Mouse (Mus musculus): ENCODE measurements around the gene Brat1.

The Brat1 gene

DNA sequence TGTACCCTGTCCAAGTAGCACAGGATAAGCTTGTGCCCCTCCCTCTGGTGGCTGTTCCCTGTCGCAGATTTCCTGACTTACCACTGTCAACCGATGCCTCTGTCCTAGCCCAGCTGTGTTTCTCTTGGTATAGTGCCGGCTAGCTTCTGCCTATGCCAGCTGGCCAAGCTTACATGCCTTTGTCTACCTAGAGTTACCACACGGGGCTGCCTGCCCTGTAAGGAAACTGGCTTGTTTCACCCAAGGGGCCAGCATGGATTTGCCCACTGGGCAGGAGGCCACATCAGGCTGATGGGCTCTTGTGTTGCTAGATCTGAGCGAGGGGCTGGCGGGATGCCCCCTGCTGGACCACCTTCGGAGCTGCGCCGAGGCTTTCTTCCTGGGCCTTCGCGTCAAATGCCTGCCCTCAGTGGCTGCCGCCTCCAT, 38.9 kb downstream of the Brat1 start:
- DNase-seq (ENCODE audit: low read depth, low spot score) = no peak

DNA sequence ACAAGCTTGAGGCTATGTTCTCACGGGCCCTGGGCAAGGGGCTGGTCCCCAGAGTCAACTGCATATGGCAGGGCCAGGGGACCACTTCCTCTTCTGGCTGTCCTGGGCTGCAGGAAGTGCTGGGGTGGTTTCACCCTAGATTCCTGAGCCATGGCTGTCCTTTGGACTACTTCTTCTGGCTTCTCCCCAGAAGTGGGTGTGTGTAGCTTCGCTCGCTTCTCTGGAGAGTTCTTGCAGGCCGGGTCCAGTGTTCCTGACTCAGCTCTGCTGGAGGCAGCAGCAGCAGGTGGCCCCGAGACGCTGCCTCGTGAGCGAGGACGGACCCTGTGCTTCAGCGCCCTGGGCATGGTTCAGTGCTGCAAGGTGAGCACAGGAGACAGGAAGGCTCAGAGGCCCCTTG, 43.6 kb downstream of the Brat1 start:
- DNase-seq (ENCODE audit: low read depth, low spot score) = no peak

DNA sequence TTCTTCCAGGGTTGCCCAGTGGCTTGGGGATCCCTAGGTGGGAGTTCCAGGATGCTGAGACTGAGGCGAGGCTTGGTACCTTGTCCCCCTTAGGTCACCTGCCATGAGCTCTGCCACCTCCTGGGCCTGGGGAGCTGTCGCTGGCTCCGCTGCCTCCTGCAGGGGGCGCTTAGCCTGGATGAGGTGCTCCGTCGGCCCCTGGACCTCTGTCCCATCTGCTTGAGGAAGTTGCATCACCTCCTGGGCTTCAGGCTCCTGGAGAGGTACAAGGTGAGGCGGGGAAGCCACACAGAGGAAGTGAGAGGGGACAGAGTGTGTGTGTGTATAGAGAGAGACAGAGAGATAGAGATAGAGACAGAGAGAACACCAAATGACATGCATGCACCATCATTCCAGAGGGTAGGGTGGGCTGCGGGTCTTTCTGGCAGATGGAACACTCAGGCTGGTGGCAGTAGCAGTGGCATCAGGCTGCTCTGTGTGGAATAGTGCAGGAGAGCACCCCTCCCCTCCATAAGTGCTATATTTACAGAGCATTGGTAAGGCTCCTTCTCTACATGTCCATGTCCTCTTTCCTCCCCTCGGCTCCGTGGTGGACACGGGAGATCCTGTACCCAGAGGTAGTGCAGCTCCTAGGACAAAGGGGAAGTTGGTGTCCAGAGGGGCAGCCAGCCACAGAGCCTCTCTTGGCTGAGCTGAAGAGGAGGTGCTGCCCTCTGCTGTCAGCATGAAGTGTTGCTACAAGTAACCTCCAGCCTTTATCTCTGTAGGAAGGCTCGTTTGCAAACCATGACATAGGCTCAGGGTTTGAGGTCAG, 44.5 kb downstream of the Brat1 start:
- DNase-seq (ENCODE audit: low read depth, low spot score) = peak; percentile 81

DNA sequence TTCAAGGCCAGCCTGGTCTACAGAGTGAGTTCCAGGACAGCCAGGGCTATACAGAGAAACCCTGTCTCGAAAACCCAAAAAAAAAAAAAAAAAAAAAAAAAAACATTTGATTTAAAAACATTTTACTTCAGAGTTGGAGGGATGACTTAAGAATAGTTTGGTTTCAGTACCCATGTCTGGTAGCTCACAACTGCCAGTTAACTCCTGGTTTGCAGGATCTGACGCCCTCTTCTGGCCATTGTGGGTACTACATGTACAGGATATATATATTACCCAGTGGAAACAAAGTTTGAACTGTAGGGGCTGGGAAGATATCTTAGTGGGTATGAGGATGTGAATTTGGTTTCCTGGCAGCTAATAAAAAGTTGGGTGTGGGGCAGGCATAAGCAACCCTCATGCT, 46.1 kb downstream of the Brat1 start:
- DNase-seq (ENCODE audit: low read depth, low spot score) = peak; percentile 25

DNA sequence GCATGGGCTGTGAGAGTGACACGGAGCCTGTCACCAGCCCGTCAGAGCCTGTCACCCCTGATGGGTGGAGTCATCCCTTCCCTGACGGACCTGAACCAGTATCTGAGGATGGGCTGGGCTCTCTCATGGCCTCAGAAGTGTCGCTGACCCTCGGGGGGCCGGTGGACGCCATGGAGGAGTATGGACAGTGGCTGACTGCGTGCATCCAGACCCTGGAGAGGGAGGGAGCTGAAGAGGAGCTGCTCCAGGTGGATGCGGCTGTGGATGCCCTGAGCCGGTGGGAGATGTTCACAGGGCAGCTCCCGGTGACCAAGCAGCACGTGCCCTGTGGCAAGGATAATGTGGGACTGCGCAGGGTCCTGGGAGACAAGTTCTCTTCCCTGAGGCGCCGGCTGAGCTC, 47.2 kb downstream of the Brat1 start:
- no peak for DNase-seq (ENCODE audit: low read depth, low spot score)

DNA sequence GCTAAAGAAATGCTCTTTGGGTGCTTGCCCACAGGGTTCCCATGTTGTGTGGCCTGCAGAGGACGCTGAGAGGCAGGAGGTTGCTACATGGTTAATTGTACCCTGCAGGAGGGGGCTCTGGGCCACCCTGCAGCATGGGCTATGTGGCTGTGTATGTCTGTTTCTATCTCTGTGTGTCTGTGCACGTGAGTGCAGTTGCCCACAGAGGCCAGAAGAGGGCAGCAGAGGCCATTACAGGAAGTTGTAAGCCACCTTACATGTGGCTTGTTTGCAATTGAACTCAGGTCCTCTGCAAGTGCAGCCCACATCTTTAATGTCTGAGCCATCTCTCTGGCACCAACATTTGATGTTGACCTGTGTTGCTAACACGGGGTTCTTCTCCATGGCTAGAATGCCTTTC, 47.8 kb downstream of the Brat1 start:
- DNase-seq (ENCODE audit: low read depth, low spot score) = no peak

DNA sequence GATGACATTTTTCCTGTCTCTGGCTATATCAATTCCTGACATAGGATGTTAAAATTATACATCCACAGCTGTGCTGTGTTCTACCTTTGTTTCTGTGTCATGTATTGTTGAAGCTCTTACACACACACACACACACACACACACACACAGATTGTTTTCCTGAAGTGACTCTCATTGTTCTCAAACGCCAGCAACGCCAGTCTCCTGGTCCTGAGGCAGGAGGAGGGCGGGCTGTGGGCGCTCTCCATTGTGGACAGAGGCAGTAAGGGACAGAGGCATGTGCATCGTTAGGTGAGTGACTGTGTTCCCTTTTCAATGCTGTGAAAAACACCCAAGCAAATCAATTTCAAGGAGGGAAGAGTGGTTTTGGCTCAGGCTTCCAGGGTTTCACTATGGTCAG, 48.4 kb downstream of the Brat1 start:
- DNase-seq (ENCODE audit: low read depth, low spot score) = no peak

DNA sequence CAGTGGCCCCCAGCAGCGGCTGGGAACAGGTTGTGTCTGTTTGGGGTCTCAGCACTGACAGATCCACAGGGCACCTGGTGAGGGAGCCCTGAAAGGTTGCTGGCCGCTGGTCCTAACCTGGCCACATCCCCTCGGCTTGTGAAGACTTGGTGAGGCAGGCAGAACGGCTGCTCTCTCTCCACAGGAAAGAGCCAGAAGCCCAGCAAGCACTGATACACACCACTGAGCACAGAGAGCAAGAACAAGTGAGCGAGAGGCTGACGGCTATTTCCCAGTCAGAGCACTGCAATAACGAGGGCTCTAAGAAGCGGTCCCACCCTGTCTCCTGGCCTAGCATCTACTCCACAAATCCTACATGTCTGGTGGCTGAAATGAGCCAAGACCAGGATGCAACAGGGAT, 54.1 kb downstream of the Brat1 start:
- DNase-seq (ENCODE audit: low read depth, low spot score) = no peak

DNA sequence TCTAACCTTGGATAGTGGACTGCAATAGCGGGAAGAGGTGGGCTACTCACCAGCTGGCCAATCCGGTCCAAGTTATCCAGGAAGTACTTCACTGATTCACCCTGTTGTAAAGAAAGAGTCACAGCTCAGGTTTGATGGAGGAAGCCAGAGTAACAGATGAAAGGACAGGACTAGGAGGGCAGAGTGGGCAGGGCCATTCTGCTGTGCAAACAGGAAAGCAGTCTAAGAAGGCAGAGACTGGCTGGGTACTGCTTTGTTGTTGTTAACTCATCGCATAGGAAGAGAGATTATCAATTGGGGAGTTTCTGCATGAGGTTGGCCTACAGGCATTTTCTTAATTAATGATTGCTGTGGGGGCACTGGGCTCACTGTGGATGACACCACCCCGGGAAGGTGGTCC, 57.7 kb downstream of the Brat1 start:
- no peak for DNase-seq (ENCODE audit: low read depth, low spot score)

DNA sequence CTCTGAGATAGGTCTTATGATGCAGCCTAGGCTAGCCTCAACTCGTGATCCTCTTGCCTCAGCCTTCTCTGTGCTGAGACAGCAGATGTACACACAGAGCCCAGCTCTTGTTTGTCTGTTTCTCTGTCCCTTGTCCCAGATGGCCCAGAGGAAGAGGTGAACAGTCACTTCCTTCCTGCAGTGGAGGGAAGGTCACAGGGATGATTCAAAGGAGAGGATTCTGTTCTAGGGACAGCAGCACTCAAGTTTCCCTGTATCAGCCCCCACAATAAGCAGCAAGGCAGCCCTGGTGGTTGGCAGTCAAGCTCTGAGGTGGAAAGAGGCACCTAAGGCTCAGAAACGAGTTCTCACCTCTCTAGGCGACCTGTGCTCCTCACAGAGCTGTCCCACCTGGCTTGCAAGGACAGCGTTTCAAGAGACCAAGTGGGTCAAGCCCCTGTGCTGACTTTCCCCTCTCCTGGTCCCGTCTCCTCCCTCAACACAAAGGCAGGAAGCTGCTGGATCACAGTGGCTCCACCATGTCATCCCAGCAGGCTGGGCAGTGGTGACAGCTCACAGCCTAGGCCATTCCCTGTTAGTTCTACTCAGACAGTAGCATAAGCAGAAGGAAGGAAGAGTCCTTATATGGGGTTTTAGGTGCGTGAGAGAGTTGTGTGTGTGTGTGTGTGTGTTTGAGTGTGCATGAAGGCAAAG, 60.3 kb downstream of the Brat1 start:
- no peak for DNase-seq (ENCODE audit: low read depth, low spot score)

DNA sequence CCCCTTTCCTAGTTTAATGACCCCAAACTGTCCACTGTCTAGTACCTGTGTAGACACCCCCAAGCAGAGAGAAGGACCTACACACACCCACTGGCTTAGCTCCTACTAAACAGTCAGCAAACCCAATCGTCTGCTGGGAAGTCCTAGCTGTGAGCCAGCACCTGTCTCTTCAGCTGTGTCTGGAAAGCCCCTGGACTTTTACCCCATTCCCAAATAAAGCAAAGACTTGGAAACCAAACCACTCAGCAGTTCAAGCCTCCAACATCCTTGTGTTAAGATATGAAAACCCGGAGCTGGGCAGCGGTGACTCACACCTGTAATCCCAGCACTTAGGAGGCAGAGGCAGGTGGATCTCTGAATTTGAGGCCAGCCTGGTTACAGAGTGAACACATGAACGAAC, 61.8 kb downstream of the Brat1 start:
- DNase-seq (ENCODE audit: low read depth, low spot score) = no peak

DNA sequence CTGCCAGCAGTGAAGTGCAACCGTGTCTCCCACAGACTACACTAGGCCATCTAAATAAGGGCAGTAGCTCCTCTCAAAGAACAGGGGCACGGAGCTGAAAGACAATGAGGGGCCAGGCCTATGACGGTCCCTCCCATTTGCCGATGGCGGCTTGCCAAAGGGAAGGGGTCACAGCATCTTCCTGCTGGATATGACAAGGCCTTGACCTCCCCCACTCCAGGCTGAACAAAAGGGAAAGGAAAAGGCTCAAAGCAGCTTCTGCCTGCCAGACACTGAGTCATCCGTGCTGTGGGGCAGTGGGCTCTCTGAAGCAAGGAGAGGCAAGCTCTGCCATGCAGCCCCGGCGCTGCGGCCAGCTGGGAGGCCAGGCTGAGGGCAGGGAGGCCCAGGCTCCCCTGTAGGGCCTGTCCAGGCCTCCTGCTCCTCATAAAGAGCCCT, 62.9 kb downstream of the Brat1 start:
- DNase-seq (ENCODE audit: low read depth, low spot score) = peak; percentile 18

DNA sequence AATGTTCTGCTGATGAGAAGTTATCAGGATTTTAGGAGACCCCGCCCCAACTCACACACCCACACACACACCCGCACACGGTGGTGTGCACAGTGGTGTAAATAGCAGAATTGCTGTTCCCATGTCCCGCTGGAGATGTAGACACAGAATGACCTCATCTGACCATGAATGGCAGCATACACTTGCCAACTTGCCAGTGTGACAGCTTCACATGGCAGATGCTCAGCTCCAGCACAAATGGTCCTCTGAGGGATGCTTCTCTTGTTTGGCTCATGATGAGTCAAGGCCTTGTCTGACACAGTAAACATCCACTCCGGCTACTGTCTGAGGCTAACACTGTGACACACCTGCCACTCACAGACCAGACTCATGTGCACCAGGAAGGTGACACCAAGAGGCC, 63.5 kb downstream of the Brat1 start:
- DNase-seq (ENCODE audit: low read depth, low spot score) = no peak

All from forelimb bud, embryonic 11.5 days (tissue).